ENCODE assay signal across 1 mouse cellular context in the genomic region with DNA sequence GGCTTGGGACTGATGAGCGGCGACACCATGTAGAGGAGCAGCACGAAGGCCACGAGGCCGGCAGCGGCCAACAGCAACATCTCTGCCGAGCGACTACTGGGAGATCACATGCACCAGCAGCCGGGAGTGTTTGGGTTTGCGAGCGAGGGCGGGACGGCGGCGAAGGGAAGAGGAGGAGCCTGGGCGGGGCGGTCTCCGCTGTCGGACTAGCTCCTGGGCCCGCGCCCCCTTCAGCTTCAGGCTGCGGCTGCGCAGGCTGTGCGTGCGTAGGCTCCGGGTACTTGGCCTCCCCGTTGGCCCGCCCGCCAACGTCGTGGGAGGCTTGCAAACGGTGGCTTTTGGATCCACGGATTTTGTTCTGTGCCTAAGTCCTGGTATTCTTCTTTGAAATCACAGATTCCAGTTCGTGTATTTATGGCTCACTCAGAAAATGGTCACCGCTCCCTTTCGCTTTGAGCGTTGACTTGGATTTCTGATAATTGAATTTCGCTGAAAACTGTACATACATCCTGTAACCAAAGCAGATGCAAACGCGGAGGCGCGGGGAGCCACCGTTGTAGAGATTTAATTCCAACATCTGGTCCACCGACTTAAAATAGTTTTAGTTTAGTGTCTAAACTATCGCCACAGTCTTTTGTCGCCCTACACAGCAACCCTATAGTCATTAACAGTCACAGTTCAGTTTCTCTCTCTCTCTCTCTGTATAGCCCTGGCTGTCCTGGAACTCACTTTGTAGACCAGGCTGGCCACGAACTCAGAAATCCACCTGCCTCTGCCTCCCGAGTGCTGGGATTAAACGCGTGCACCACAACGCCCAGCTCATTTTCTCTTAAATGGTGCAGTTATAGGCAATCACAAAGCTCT.
A peak's percentile ranks its signal among the peaks of the same experiment; 100 is the strongest.
TF ChIP-seq lines count a peak whose summit lies in the region.

A gene (minus strand): TSS at position 156 of the 864 bp plus-strand sequence.

TF ChIP-seq in CH12.LX, 34 proteins besides CTCF, POLR2A, EP300 and RAD21 (continued from another document):
- peak; percentile 62; the same call in 1 of the 2 replicates for TF ChIP-seq TCF12 (IDR thresholded peaks at IDR 0.05; ENCODE audit: low read depth, low read length)
- no peak for TF ChIP-seq CHD2 (IDR thresholded peaks at IDR 0.05; ENCODE audit: low read length)
- TF ChIP-seq SIN3A (IDR thresholded peaks at IDR 0.05; ENCODE audit: low read length): peak; percentile 93
- TF ChIP-seq MXI1 (IDR thresholded peaks at IDR 0.05; ENCODE audit: low read depth, low read length): peak; percentile 97
- TF ChIP-seq USF1 (IDR thresholded peaks at IDR 0.05; ENCODE audit: low read depth, low read length): peak; percentile 60
- TF ChIP-seq MEF2A (IDR thresholded peaks at IDR 0.05; ENCODE audit: borderline replicate concordance, low read depth, low read length): peak; percentile 22; the same call in 1 of the 2 replicates
- TF ChIP-seq CHD1 (IDR thresholded peaks at IDR 0.05; ENCODE audit: low read depth, low read length): no peak
- peak; percentile 59 for TF ChIP-seq BHLHE40 (IDR thresholded peaks at IDR 0.05; ENCODE audit: low read depth, low read length)
TF ChIP-seq in CH12.LX: peak in this region for 15.
